Mouse (Mus musculus) kidney, adult 2 months (tissue): ENCODE measurements around the gene Sar1a. TPM values are rescaled to one million over a fixed set of nuclear protein-coding genes. Genes with fewer than 3 reads are reported as not detected.

Experiments
- DNase-seq: peaks from one replicate; pipeline ENCODE4 v3.0.0; 2021
- H3K27ac ChIP-seq: fragments of 200-500 bp; 2 replicates; pipeline ENCODE4 v1.5.1; 2012; ENCODE audit warnings: low read depth, low read length, control low read depth, inconsistent platforms; ENCODE audit not compliant: insufficient read depth
- H3K27me3 ChIP-seq: fragments of 200-500 bp; replicated peaks from 2 replicates; pipeline ENCODE4 v1.6.1; 2012; ENCODE audit warnings: mild to moderate bottlenecking, moderate library complexity, low read length, inconsistent platforms; ENCODE audit not compliant: control insufficient read depth, insufficient read depth
- H3K36me3 ChIP-seq: fragments of 200-500 bp; 2 replicates; pipeline ENCODE4 v1.6.1; 2012; ENCODE audit warnings: mild to moderate bottlenecking, moderate library complexity, low read length, inconsistent platforms; ENCODE audit not compliant: control insufficient read depth, insufficient read depth
- H3K4me1 ChIP-seq: fragments of 200-500 bp; 2 replicates; pipeline ENCODE4 v1.6.1; 2011; ENCODE audit warnings: low read length; ENCODE audit not compliant: control insufficient read depth, insufficient read depth
- H3K4me3 ChIP-seq: fragments of 200-500 bp; 2 replicates; pipeline ENCODE4 v1.5.1; 2011; ENCODE audit warnings: mild to moderate bottlenecking, low read depth, low read length, control low read depth; ENCODE audit not compliant: insufficient read depth
- CTCF ChIP-seq: fragments of 200-500 bp; conservative IDR thresholded peaks from 2 replicates; pipeline ENCODE4 v1.5.1; 2011; ENCODE audit warnings: low read depth, mild to moderate bottlenecking, control low read depth, low read length, moderate library complexity, mixed read lengths; ENCODE audit not compliant: insufficient read depth, insufficient read length
- POLR2A ChIP-seq: fragments of 200-500 bp; IDR thresholded peaks from one replicate; pipeline ENCODE4 v1.6.1; 2011; ENCODE audit warnings: low read depth, low read length, control low read depth
- WGBS: fragments of 180-500 bp; shearing (Covaris S2); methylation state at CpG from one replicate; pipeline ENCODE4 v1.1.7; 2018; 5-methylcytosine and 5-hydroxymethylcytosine counted together
- polyA plus RNA-seq: library from polyadenylated mRNA; depleted of rRNA; stranded (reverse); fragments of >200 nt; gene quantifications from 2 replicates; pipeline ENCODE4 v1.2.3, GENCODE M21; 2012; rRNA removed

The Sar1a gene
- polyA plus RNA-seq, 1 experiment: 67.7 TPM

GRCm38 (mm10) chr10:61736671-61737078 is 56.6 kb downstream of the Sar1a start:
- H3K36me3 ChIP-seq: no peaks in the 10 kb centered on the region
- no peak overlapping the region for H3K27ac ChIP-seq
- 56% methylated on average over 10 of the region's 10 CpGs for WGBS
- TF ChIP-seq CTCF (no peak), POLR2A (no peak)
- no peak for DNase-seq
- no peak overlapping the region for H3K4me3 ChIP-seq
- H3K27me3 ChIP-seq: no peaks in the 10 kb centered on the region
- H3K4me1 ChIP-seq: 0 out of 2 replicates have a peak, but pooled peaks cover 3% of the 10 kb centered on the region

GRCm38 (mm10) chr10:61737537-61737936 is 57.4 kb downstream of the Sar1a start:
- Histone ChIP-seq H3K36me3 (no peaks in the 10 kb centered on the region), H3K4me3 (no peak overlapping the region), H3K27me3 (no peaks in the 10 kb centered on the region), H3K27ac (no peak overlapping the region), H3K4me1 (0 out of 2 replicates have a peak, but pooled peaks cover 3% of the 10 kb centered on the region)
- no peak for DNase-seq
- no peak for TF ChIP-seq POLR2A
- TF ChIP-seq CTCF: no peak
- 93% methylated on average over 1 of the region's 1 CpGs for WGBS

- no peak for DNase-seq
- 85% methylated on average over 4 of the region's 4 CpGs for WGBS
Measured at GRCm38 (mm10) chr10:61738126-61738525, 58.0 kb downstream of the Sar1a start.

GRCm38 (mm10) chr10:61741306-61741705 is 61.2 kb downstream of the Sar1a start:
- no peak for TF ChIP-seq CTCF
- TF ChIP-seq POLR2A: no peak
- Histone ChIP-seq H3K27me3 (no peaks in the 10 kb centered on the region), H3K4me1 (no peaks in the 10 kb centered on the region), H3K27ac (no peak overlapping the region), H3K4me3 (no peak overlapping the region), H3K36me3 (no peaks in the 10 kb centered on the region)
- no peak for DNase-seq
- WGBS: 75% methylated on average over 1 of the region's 1 CpGs

More at GRCm38 (mm10) chr10:61738126-61738525, 58.0 kb downstream of the Sar1a start:
- H3K4me3 ChIP-seq: no peak overlapping the region
- H3K36me3 ChIP-seq: no peaks in the 10 kb centered on the region
- 0 out of 2 replicates have a peak, but pooled peaks cover 3% of the 10 kb centered on the region for H3K4me1 ChIP-seq
- H3K27me3 ChIP-seq: no peaks in the 10 kb centered on the region
- H3K27ac ChIP-seq: no peak overlapping the region
- no peak for TF ChIP-seq POLR2A
- TF ChIP-seq CTCF: no peak

- DNase-seq: no peak
- Histone ChIP-seq H3K27ac (no peak overlapping the region), H3K4me3 (no peak overlapping the region), H3K27me3 (no peaks in the 10 kb centered on the region), H3K4me1 (no peaks in the 10 kb centered on the region), H3K36me3 (no peaks in the 10 kb centered on the region)
- TF ChIP-seq POLR2A (no peak), CTCF (no peak; the same call in 1 of the 2 replicates)
- 88% methylated on average over 4 of the region's 4 CpGs for WGBS
Measured at GRCm38 (mm10) chr10:61741873-61742272, 61.8 kb downstream of the Sar1a start.

- DNase-seq: no peak
- Histone ChIP-seq H3K4me1 (no peaks in the 10 kb centered on the region), H3K27ac (no peak overlapping the region), H3K27me3 (no peaks in the 10 kb centered on the region), H3K4me3 (no peak overlapping the region), H3K36me3 (no peaks in the 10 kb centered on the region)
- TF ChIP-seq POLR2A (no peak), CTCF (no peak)
- WGBS: 92% methylated on average over 8 of the region's 8 CpGs
Measured at GRCm38 (mm10) chr10:61742336-61742735, 62.2 kb downstream of the Sar1a start.

Other genes with a start within 250 kb of the Sar1a start
- gene Eif4ebp2, start 227.6 kb upstream of the Sar1a start, polyA plus RNA-seq: 127 and 128 TPM in 2 replicates
- gene Lrrc20, start 204.5 kb upstream of the Sar1a start, polyA plus RNA-seq: 4.0 and 4.6 TPM in 2 replicates
- 0.05 and 0.08 TPM in 2 replicates for gene Npffr1, start 84.8 kb upstream of the Sar1a start, polyA plus RNA-seq
- gene Ppa1, start 31.7 kb upstream of the Sar1a start, polyA plus RNA-seq: 34.6 and 34.9 TPM in 2 replicates
- gene Tysnd1, start 15.2 kb downstream of the Sar1a start, polyA plus RNA-seq: 75.4 and 101 TPM in 2 replicates
- 27.7 and 29.0 TPM in 2 replicates for gene Aifm2, start 35.0 kb downstream of the Sar1a start, polyA plus RNA-seq
- gene H2afy2, start 103.8 kb downstream of the Sar1a start, polyA plus RNA-seq: 5.4 and 6.1 TPM in 2 replicates